Mouse (Mus musculus) layer of hippocampus, adult 2 months (tissue): ENCODE measurements around the gene Zfpm1. TPM values are rescaled to one million over a fixed set of nuclear protein-coding genes. Genes with fewer than 3 reads are reported as not detected.
A peak's percentile ranks its signal among the peaks of the same experiment; 100 is the strongest.

Source experiments
- DNase-seq, 2 experiments: peaks; one replicate each; pipeline ENCODE4 v3.0.0; 2022; ENCODE audit warnings: low spot score in 2 of 2
- H3K27ac ChIP-seq: fragments of 200-600 bp; 2 replicates; pipeline ENCODE4 v1.8.1; 2022
- H3K4me3 ChIP-seq: fragments of 200-600 bp; 2 replicates; pipeline ENCODE4 v1.8.1; 2022; ENCODE audit warnings: mild to moderate bottlenecking
- CTCF ChIP-seq: fragments of 200-600 bp; conservative IDR thresholded peaks from 2 replicates; pipeline ENCODE4 v1.8.1; 2022; ENCODE audit warnings: antibody characterized with exemption, mild to moderate bottlenecking, moderate library complexity
- total RNA-seq, 2 experiments: library from RNA; stranded (reverse); gene quantifications; 2 replicates each; pipeline ENCODE4 v1.2.3; 2021

Zfpm1 gene
- total RNA-seq, 2 experiments from 2014 or later: 45.1 to 45.6 TPM

- TF ChIP-seq CTCF: no peak
- Histone ChIP-seq H3K4me3 (peak overlapping the region; percentile 50), H3K27ac (peak overlapping the region; percentile 67)
- DNase-seq: peak; percentile 36 to 37
These were observed 1.2 kb upstream of the Zfpm1 start for GRCm38 (mm10) chr8:122280588-122281316.

GRCm38 (mm10) chr8:122281317-122282034 lies 465 bp upstream of the Zfpm1 start:
- DNase-seq: peak; percentile 98 to 99
- H3K27ac ChIP-seq: peak overlapping the region; percentile 74
- TF ChIP-seq CTCF: no peak
- H3K4me3 ChIP-seq: peak overlapping the region; percentile 50

GRCm38 (mm10) chr8:122282501-122283355 lies 787 bp downstream of the Zfpm1 start:
- Histone ChIP-seq H3K4me3 (peak overlapping the region; percentile 71), H3K27ac (peak overlapping the region; percentile 76)
- TF ChIP-seq CTCF: no peak
- peak in 1 of 2 experiments; percentile 26 for DNase-seq

- peak overlapping the region; percentile 93 for H3K27ac ChIP-seq
- DNase-seq: peak; percentile 37 to 39
- peak; percentile 47 for TF ChIP-seq CTCF
- H3K4me3 ChIP-seq: peak overlapping the region; percentile 71
These were observed 1.6 kb downstream of the Zfpm1 start for GRCm38 (mm10) chr8:122283356-122284202.

GRCm38 (mm10) chr8:122284203-122284658 lies 2.3 kb downstream of the Zfpm1 start:
- peak; percentile 46 for TF ChIP-seq CTCF
- Histone ChIP-seq H3K27ac (peak overlapping the region; percentile 93), H3K4me3 (peak overlapping the region; percentile 71)
- DNase-seq: peak; percentile 42 to 49

GRCm38 (mm10) chr8:122284659-122285261 lies 2.8 kb downstream of the Zfpm1 start:
- no peak for DNase-seq
- peak overlapping the region; percentile 93 for H3K27ac ChIP-seq
- peak overlapping the region; percentile 71 for H3K4me3 ChIP-seq
- no peak for TF ChIP-seq CTCF

- DNase-seq: no peak
- no peak for TF ChIP-seq CTCF
- Histone ChIP-seq H3K4me3 (no peak overlapping the region), H3K27ac (no peak overlapping the region)
These were observed 3.8 kb downstream of the Zfpm1 start for GRCm38 (mm10) chr8:122285727-122286126.

GRCm38 (mm10) chr8:122286899-122287298 lies 5.0 kb downstream of the Zfpm1 start:
- Histone ChIP-seq H3K4me3 (no peak overlapping the region), H3K27ac (no peak overlapping the region)
- TF ChIP-seq CTCF: no peak
- no peak for DNase-seq

- TF ChIP-seq CTCF: no peak
- Histone ChIP-seq H3K4me3 (no peak overlapping the region), H3K27ac (no peak overlapping the region)
- no peak for DNase-seq
These were observed 5.8 kb downstream of the Zfpm1 start for GRCm38 (mm10) chr8:122287742-122288141.

- no peak for DNase-seq
- no peak for TF ChIP-seq CTCF
- no peak overlapping the region for H3K27ac ChIP-seq
- H3K4me3 ChIP-seq: no peak overlapping the region
These were observed 6.4 kb downstream of the Zfpm1 start for GRCm38 (mm10) chr8:122288344-122288743.

GRCm38 (mm10) chr8:122291075-122291474 lies 9.1 kb downstream of the Zfpm1 start:
- H3K4me3 ChIP-seq: no peak overlapping the region
- H3K27ac ChIP-seq: no peak overlapping the region
- DNase-seq: no peak
- no peak for TF ChIP-seq CTCF

GRCm38 (mm10) chr8:122291549-122291948 lies 9.6 kb downstream of the Zfpm1 start:
- Histone ChIP-seq H3K27ac (peak overlapping the region; percentile 59; the same call in 1 of the 2 replicates), H3K4me3 (no peak overlapping the region)
- no peak for DNase-seq
- TF ChIP-seq CTCF: no peak
